Mouse (Mus musculus) left cerebral cortex, adult 8-10 months (tissue): ENCODE results near the gene Mapk3. TPM values are rescaled to one million over a fixed set of nuclear protein-coding genes. Genes with fewer than 3 reads are reported as not detected.
"Not testable (repeated sequence)": the region's sequence is repeated elsewhere in the genome, so short reads cannot be mapped to it uniquely, and the experiment has no call there.

Source experiments
- DNase-seq, 2 experiments: peaks; one replicate each; pipeline ENCODE4 v3.0.0; 2022; ENCODE audit warnings: low spot score in 2 of 2
- total RNA-seq, 4 experiments: library from RNA; stranded (reverse); gene quantifications; 2 replicates each; pipeline ENCODE4 v1.2.4; 2022

Gene Mapk3
- total RNA-seq, 4 experiments from 2014 or later, result 183 to 207 (median 190) TPM

DNA sequence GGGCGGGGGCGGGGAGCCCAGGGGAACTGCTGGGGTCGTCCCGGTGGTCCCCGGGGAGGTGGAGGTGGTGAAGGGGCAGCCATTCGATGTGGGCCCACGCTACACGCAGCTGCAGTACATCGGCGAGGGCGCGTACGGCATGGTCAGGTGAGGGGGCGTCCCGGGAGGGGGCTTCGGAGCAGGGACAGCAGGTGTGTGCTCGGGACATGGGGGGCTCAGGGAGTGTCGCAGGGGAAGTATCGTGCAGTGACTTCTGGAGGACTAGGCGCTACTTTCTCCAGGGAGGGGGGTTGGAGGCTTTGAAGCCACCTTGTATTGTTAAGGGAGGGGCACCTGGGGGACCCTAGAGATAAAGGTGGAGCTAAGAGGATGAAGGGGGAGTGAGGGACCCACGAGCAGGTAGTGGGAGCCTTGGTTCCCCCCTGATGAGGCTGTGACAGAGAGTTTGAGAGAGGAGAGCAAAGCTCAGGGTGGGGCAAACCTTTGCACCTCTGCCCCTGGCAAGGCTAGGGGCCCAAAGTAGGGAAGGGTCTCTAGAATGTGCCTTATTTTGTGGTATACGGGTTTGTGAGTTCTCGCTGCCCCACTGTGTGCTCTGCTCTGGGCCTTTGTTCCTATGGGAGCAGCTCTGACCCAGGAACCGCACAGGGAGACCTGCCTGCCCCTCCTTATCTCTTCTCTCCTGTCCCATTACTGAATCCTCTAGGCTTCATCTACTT lies 430 bp downstream of the Mapk3 start:
- peak in 1 of 2 experiments; percentile 13 for DNase-seq

- DNase-seq, result peak in 1 of 2 experiments; percentile 22
Measured at GRCm38 (mm10) chr7:126760391-126760802, 996 bp downstream of the Mapk3 start.

DNA sequence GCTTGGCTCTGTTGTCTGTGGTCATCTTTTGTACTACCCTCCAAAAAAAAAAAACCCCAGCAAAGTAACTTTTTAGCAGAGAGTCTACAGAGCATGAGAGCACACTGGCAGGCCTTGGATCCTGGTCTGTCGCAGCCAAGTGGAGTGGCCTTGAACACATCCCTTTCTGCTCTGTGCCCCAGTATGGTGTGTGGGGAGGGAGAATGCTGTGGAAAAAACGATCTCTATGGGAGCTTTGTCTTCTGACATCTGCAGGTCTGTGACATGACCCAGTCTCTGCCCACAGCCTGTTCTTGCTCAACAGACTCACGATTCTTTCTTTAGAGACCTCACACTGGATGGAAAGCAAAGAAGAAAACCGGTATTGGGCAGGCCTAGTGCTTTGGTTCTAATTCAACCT lies 1.6 kb downstream of the Mapk3 start:
- DNase-seq, result no peak

- no peak for DNase-seq
Measured at GRCm38 (mm10) chr7:126761529-126762067, 2.2 kb downstream of the Mapk3 start.

GRCm38 (mm10) chr7:126762471-126763008 lies 3.1 kb downstream of the Mapk3 start:
- DNase-seq, result peak; percentile 34 to 81

DNA sequence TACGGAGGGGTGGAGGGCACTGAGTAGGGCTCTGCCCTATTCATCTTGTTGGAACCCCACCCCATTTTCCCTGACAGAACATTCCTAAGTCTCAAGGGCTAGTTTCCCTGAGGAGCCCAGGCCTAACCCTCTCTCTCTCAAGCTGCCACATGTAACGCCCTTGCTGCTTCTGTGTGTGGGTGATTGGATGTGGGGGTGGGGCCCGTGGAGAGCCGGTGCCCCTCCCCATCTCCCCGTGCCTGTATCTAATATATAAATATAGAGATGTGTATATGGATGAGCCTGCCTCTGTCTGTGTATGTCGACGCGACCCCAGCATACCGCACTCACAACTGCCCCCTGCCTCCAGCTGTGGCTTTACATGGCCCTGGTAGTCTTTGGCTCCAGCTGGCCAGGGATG lies 6.1 kb downstream of the Mapk3 start:
- no peak for DNase-seq

GRCm38 (mm10) chr7:126766201-126766600 lies 6.8 kb downstream of the Mapk3 start, which contains the start of gene Gdpd3:
Gdpd3 (plus strand) TSS chr7:126766334.
- DNase-seq, result no peak

DNA sequence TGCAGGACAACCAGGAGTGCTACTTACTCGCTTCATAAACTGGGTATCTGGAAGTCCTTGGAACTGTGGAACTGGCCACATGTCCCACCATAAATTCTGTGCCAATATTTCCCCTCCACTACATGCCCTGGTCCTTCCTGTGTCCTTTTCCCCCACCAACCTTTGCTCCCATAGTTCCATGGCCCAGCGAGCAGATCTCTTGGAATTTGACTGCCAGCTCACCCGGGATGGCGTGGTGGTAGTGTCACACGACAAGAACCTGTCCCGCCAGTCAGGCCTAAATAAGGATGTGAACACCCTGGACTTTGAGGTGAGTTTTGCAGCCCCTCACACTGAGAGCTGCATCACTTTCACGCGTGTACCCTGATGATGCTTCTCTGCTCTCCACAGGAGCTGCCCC lies 7.6 kb downstream of the Mapk3 start:
- no peak for DNase-seq

- no peak for DNase-seq
Measured at GRCm38 (mm10) chr7:126770784-126771183, 11.4 kb downstream of the Mapk3 start.

GRCm38 (mm10) chr7:126773351-126773750 lies 13.9 kb downstream of the Mapk3 start:
- no peak for DNase-seq

DNA sequence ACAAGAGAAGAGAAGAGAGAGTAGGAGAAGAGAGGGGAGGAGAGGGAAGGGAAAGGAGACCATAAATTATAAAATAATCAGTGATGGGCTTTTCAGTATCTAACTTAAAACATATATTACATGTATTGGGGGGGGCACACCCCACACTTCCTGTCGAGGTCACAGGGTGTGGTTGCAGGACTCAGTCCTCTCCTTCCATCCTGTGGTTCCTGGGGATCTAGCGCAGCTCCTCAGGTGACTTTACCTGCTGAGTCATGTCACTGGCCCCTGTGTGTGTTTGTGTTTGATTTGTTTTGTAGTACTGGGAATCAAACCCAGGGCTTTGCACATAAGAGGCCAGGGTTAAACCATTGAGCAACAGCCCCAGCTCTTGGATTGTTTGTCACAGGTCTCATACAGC lies 15.1 kb downstream of the Mapk3 start:
- DNase-seq, result no peak

DNA sequence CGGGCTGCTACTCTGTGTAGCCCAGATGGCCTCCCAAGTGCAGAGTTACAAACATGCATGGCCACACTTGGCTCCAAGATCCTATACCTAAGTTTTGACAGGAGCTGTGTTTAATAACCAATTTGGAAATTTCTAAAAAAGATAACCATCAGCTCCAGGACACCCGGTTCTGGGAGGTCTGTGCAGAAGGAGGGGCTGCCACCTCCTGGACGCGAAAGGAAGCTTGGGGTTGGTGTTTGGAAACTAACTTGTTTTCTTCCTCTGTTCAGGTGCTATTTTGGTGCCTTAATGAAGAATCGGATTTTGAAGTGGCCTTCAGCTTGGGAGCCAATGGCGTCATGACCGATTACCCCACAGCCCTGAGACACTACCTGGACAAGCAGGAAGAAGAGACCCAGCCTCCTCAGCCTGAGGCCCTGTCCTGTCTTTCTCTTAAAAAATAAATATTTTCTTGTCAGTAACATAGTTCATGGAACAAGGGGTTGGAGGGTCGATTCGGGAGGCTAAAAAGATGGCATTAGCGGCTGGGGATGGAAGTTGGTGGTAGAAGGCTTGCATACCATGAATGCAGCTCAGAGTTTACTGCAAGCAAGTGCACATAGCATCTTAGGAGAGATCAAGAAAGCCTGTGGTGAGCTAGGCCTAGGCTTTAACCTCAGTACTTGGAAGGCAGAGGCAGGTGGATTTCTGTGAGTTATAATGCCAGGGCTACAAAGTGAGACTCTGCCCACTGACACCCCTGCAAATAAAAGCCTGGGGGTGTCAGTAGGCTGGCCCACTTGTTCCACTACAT lies 16.0 kb downstream of the Mapk3 start:
- DNase-seq, result no peak

DNA sequence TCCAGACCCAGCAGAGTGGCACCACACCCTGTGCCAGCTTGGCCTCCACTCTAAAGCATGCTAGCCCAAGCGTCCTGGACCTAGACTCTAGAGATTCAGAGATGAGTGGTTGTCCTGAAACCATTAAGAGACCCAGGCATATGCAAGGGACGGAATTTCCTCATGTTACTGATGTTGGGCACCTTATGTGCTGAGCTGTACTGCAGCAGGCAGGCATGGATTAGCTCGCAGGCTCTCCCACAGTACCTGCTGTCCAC lies 16.5 kb downstream of the Mapk3 start:
- DNase-seq, result no peak

DNA sequence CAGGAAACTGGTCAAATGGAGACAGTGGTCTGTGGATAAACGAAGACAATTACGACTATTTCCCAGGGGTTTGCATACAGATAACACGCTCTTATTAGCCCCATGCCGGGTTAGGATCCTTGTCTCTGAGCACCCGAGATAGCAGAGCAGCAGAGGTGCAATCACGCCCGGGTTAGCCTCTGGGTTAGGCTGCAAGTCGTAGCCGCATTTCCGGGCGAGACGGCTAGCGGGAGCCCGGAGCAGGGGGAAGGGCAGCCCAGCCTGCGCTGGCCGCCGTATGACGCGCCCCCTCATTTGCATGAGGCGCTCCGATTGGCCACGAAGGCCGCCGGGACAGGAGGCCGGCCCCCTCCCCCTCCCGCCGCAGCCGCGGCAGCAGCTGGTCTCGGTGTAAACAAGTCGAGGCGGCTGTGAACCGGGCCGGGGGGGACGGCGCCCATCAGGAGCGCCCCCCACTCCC lies 17.2 kb downstream of the Mapk3 start, which contains the start of gene Ypel3:
TSS of gene Ypel3 (plus strand) at position 358 of the 460 bp plus-strand sequence.
- peak; percentile 74 to 97 for DNase-seq

DNA sequence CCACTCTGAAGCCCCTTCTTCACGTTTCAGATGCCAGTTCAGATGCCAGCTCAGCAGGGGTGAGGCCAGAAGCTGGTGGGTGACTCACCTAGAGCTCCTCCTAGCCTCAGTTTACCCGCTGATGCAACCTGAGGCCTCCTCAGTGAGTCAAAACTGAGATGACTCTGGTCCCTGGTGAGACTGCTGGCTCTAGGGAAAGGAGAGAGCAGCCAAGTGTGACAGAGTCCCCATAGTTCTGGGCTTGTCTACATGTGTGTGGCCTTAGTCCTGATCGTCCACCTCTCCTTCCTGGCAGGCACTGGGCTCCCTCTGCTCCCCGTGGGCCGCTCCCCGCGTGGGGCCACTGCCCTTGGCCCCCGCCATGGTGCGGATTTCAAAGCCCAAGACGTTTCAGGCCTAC lies 18.1 kb downstream of the Mapk3 start:
- no peak for DNase-seq

DNA sequence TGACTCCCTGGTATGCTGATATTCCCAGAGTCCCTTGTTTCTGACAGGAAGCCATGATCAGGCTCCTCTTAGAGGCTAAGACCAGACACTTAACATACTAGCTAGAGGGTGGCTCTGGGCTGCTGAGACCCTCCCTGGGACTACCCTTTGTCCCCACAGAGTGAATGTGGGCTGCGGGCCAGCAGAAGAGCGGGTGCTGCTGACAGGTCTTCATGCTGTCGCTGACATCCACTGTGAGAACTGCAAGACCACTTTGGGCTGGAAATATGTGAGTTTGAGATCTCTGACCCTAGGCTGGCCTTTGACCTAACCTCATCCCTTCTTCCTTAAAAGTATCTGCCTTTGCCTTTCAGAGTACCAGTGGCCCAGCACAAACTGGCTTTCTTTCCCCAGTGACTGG lies 18.7 kb downstream of the Mapk3 start:
- DNase-seq, result no peak

DNA sequence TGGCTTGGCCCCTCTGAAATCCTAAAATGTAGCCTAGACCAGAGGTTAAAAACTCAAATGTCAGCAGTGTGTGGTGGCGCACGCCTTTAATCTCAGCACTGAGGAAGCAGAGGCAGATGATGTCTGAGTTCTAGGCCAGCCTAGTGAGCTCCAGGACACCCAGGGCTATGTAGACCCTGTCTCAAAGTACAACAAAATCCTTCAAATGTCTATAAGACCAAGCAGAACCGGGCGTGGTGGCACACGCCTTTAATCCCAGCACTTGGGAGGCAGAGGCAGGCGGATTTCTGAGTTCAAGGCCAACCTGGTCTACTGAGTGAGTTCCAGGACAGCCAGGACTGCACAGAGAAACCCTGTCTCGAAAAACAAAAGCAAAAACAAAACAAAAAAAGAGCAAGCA lies 19.7 kb downstream of the Mapk3 start:
- not testable (repeated sequence) for DNase-seq

- DNase-seq, result peak; percentile 72 to 82
Measured at GRCm38 (mm10) chr7:126779983-126780970, 20.9 kb downstream of the Mapk3 start.

DNA sequence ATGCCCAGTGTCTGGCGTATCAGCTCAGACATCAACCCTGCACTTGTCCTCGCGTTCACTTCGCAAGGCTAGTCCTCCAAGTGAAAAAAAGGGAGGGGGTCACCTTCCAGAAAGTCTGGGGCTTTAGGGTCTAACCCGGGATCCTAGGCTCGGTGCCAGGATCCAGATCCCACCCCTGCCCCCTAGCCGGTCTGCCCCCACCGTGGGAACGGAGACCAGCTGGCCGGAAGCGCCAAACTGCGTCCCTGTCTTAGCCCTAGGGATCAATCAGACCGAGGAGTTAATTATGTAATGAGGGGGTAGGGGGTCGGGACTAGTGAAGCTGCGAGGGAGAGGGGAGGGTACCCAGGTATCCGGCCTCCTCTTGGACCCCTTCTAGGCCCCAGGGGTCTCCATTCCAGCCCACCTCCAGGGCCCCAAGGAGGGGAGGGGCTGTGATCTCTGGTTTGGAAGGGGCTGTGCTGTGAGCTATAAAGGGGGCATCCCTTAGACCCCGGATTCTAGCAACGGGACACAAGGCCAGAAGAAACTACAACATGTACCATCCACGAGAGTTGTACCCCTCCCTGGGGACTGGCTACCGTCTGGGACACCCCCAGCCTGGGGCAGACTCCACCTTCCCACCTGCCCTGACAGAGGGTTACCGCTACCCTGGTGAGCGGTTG lies 21.7 kb downstream of the Mapk3 start, which contains the start of gene Tbx6:
TSS of gene Tbx6 (plus strand) at position 513 of the 665 bp plus-strand sequence.
- no peak for DNase-seq

DNA sequence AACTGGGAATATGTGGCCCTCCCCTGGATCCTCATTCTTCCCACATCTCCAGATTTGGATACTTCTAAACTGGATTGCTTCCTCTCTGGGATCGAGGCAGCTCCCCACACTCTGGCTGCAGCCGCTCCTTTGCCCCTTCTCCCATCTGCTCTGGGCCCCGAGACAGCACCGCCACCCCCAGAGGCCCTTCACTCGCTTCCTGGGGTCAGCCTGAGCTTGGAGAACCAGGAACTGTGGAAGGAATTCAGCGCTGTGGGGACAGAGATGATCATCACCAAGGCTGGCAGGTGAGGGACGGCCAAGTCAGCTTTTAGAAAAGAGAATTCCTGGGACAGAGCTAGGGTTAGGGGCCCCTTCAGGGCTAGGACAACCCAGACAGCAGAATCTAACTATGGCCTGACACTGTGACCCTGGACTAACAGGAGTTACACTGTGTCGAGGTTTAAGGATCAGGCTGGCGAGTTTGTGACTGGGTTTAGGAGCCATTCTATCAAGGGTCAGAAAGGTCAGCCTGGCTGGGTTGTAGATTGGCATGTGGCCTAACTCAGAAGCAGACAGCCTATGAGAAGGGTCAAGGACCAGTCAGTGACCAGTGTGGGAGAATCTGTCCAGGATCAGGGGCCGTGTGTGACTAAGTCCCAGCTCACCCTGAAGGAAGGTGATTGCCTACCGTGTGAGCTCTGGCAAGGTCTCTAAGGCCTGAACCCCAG lies 22.4 kb downstream of the Mapk3 start:
- no peak for DNase-seq
